Mouse (Mus musculus): ENCODE data around the gene Manbal.
A peak's percentile ranks its signal among the peaks of the same experiment; 100 is the strongest.

Gene Manbal

DNA sequence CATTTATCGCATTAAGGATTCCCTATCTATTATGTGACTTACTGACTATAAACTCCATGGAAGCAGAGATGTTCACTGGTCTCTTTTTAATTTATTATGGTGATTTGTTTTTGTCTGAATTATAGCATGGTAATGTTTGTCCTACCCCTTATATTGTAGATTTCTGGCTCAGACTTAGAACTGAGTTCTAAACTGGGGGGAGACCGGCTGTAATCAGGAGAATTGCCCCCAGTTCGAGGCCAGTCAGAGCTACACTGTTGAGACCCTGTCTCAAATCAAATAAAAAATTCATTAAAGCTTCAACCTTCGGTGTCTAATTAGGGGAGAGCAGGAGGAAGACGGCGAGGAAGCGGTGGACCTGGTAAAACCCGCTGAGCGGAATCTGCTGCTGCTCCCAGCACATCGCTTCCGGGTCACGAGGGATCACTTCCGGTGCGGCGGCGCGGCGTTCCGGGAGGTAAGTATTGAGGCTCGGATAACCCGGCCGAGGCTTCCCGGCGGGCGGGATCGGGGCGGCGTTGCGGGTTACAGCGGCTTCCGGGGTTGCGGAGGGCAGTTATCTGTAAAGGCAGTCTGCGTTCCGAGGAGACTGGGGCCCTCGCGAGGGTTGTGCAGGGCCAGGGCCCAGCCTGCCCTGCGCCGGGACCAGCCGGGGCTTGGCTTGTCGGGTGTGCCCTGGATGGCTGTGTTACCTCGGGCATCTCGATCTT is at the start of gene Manbal:
Gene Manbal (plus strand): TSS at position 411 of the 710 bp plus-strand sequence.
- peak; percentile 95 for DNase-seq (ENCODE audit: low spot score)

DNA sequence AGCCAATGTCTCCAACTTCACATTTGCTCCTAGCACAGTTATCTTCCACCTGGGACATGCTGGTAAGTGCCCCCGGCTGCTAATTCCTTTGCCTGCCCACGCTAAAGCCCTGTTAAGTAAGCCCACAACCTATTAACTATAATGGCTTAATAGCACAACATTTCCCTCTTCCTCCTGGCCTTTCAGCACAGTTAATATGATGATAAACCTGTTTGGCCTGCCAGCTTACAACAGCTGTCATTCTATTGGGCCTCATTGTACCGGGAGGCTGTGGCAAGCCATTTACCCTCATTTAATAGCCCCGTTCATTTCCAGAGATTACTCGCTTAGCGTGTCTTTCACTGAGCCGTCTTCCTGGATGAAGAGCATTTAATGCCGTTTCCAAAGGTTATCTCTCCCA is 47.3 kb upstream of the Manbal start:
- DNase-seq (ENCODE audit: low spot score): no peak

DNA sequence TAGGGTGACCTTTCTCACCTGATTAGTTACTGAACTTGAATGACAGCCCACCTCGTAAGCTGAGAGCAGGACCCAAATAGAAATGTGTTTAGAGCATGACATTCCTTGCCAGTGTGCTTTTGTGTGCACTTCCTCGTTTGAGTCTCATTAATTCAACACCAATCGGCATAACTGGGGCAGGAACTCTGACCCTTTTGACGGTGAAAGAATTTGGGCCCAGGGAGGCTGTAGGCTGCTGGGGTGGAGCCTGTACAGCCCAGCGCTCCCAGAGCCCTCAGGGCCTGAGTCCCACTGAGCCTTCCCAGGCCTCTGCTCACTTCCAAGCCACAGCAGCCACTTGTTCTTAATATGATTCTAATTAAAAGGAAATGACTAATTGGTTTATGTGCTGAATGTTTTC is 46.5 kb upstream of the Manbal start:
- no peak for DNase-seq (ENCODE audit: low spot score)

DNA sequence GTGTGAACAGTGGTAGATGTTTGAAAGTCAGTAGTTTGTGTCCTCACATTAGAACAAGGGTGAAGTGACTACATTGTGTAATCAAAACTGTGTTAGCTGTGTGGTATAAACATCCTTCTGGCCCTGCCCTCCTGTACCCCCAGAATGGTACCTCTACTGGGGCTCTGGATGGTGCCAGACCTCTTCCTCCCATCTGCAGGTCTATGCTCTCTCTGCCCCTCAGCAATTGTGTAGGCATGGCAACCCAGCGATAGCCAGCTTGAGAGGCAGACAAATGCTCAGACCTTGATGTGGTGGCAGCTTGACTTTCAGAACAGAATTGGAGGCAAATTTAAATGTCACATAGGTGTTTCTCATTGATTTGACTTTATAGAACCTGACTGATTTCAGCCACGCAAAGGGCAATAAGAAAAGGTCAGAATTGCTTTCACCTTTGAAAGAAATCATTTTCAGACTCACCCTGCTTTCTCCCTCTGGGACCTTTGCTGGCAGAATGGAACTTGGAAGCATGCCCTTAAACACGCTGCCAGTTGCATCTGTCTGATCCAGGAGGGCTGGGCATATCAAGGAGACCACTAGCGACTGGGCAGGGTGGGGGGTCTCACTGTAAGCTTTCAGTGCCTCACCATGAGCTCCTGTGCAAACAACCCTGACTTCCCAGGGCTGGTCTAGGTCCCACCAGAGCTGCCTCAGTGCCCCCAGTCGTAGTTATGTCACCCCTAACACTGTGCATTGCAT is 45.2 kb upstream of the Manbal start:
- no peak for DNase-seq (ENCODE audit: low spot score)

GRCm38 (mm10) chr2:157325238-157325637 is 42.2 kb upstream of the Manbal start:
- DNase-seq (ENCODE audit: low spot score): no peak

DNA sequence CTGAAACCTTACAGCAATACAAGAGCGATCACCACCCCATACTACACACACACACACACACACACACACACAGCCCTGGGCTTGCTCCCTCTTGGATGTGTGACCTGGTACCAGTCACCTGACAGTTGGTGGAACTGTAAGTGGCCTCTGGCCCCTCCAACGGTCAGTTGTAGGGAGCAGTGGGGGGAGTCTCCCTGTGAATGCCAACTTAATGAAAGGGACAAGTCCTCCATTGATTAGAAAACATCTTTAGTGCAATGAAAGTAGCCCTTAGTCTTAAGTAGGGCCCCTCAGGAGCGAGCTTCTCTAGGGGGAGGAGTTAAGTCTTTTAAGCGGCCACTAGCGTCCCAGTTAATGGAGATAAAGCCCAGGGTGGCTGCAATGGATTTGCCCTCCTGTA is 39.3 kb upstream of the Manbal start:
- no peak for DNase-seq (ENCODE audit: low spot score)

GRCm38 (mm10) chr2:157328570-157328969 is 38.8 kb upstream of the Manbal start:
- DNase-seq (ENCODE audit: low spot score): no peak

- no peak for DNase-seq (ENCODE audit: low spot score)
Measured at GRCm38 (mm10) chr2:157332059-157332458, 35.3 kb upstream of the Manbal start.

DNA sequence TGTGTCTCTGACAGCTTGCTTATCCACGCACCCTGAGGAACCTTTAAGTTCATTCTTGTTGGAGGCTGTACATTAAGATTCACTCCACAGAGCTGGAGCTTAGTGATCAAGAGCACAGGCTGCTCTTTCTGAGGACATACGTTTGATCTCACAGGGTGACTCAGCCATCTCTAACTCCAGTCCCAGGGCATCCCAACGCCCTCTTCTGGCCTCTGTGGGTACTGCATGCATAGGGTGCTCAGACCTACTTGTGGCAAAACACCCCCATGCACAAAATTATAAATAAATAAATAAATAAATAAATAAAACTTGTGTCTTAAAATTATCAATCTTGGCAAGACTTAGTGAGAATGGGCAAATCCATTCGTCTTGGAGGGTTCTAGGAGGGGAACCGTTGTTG is 28.7 kb upstream of the Manbal start:
- DNase-seq (ENCODE audit: low spot score): peak; percentile 67

GRCm38 (mm10) chr2:157339532-157339931 is 27.9 kb upstream of the Manbal start:
- DNase-seq (ENCODE audit: low spot score): no peak

- DNase-seq (ENCODE audit: low spot score): peak; percentile 39
Measured at GRCm38 (mm10) chr2:157340221-157340741, 27.1 kb upstream of the Manbal start.

DNA sequence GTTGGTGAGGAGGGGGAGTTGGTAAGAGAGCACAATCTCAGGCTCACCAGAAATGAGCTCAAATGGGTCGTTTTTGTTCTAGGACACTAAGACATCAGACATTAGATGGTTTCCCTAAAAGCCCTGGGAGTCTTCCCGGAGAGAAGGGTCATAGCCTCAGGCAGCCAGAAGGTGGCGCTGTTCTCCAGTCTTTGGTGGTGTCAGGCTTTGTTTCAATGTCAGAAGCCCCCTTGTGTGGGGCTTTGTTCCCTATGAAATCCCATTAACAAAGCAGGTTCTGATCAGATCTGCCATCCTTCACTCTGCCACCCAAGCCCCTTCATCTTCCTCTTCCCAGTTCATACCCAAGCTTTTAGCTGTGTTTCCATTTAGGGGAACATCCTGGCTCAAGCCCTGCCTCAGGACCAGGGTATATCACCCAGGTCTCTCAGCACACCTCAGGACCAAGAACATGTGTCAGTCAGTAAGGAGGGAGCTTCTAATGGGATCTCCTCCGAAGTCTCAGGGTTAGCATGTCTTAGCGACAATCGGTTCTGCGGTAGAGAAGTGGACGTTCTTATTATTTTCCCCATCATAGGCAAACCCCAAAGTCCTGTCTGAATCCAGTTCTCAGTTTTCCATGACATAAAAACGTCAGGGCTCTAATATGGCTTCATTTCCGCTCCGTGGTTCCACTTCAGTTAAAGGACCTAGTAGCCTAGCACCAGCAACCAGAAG is 25.7 kb upstream of the Manbal start:
- DNase-seq (ENCODE audit: low spot score): peak; percentile 59

DNA sequence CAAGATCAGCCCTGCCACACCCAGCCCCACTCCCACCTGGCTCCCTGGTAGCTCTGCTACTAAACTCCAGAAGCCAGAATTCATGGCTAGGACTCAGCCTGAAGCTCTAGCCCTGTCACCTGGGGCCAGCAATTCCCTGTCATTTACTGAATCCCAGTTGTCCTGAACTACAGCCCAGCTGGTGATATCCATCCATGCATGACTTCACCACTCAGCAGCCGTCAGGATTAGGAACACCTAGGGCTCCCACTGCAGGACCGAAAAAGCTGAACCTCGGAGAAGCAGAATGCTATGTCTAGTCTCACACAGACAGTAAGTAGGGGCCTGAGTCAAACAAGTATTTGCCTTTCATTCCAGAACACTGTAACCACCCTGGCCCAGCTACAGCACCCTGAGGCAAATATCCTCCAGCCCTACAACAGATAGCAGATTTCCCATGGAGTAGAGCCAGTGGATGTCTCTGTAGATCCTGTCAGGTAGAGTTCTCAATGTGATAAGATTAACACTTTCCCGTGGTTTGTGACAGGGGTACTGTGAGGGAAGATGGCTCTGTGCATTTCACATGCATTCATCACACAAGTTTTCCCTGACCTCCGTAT is 25.0 kb upstream of the Manbal start:
- no peak for DNase-seq (ENCODE audit: low spot score)

GRCm38 (mm10) chr2:157343337-157343736 is 24.1 kb upstream of the Manbal start:
- no peak for DNase-seq (ENCODE audit: low spot score)

- no peak for DNase-seq (ENCODE audit: low spot score)
Measured at GRCm38 (mm10) chr2:157347361-157348159, 19.8 kb upstream of the Manbal start, which contains the start of gene Ghrh. Gene Ghrh (minus strand): TSS chr2:157347506.

GRCm38 (mm10) chr2:157349121-157349778 is 18.1 kb upstream of the Manbal start:
- DNase-seq (ENCODE audit: low spot score): no peak

DNA sequence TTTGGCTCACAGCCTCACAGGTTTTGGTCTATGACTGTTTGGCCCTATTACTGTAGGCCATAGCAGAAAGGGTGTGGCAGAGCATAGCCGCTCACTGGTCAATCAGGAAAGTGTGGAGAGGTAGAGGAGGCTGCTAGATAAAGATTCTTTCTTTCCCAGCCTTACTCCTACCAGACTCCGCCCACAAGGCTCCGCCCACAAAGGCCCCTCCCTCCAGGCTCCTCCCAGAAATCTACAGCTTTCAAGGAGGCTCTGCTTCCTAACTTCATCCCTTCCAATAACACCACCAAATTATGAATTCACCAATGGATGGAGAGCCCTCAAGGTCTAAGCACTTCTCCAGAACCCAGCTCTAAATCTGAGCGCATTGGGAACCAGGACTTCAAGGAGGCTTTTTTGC is 14.2 kb upstream of the Manbal start:
- no peak for DNase-seq (ENCODE audit: low spot score)

GRCm38 (mm10) chr2:157354106-157354505 is 13.3 kb upstream of the Manbal start:
- DNase-seq (ENCODE audit: low spot score): no peak

- no peak for DNase-seq (ENCODE audit: low spot score)
Measured at GRCm38 (mm10) chr2:157360028-157360427, 7.4 kb upstream of the Manbal start.

DNA sequence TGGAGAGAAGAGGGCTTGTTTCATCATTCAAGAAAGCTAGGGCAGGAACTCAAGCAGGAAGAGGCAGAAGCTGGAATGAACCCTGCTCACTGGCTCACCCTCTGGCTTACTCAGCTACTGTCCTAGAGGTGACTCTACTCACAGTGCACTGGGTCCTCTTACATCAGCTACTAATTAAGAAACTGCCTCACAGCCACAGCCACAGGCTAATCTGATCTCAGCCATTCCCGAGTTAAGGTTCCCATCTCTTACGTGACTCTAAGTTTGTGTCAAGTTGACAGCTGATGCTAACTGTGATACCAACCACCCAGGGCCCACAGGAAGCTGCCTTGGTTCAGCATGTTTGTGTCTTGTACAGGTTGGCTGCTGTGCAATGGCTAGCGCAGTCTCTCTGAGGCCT is 4.4 kb upstream of the Manbal start:
- no peak for DNase-seq (ENCODE audit: low spot score)

DNA sequence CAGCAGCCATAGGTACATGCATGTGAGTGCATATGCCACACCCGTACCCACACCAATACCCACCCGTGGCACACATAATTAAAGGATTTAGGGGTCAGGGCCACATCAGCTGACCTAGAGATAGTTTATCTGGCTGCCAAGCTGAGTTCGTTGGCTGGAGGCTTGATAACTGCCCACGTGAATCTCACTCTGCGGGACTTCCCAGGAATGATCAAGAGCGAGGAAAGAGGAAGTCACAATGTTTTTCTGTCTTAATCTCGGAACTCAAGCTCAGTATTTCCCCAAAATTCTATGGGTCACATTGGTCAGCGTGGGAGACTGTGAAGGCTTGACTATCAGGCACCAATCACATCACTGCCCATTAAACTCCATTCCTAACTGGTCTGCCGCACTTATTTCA is 632 bp upstream of the Manbal start:
- DNase-seq (ENCODE audit: low spot score): peak; percentile 31
